Mouse (Mus musculus): ENCODE results near the gene Pdcd4.

DNA sequence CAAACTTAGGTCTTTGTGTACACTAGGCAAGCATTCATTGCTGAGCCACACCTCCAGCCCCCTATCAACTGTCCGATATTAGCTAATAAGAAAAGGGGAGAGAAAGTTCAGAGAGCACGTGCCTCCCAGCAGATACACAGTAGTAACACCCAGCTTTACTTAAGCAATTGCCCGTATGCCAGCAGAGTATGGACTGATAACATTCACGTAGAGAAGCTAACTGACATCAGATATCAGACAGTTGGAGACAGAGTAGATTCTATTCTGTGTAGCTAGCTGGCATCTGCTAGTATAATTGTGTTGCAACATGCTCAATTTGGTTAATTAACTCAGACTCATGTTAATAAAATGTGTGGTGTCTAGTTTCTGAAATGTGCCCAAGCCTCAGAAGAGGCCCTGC, 49.1 kb downstream of the Pdcd4 start:
- no peak for TF ChIP-seq CTCF (IDR thresholded peaks at IDR 0.05; ENCODE audit: control insufficient read depth, insufficient read depth, insufficient read length)
- TF ChIP-seq MAX (IDR thresholded peaks at IDR 0.05): no peak
- no peak for TF ChIP-seq MYOD1 (IDR thresholded peaks at IDR 0.05; ENCODE audit: control insufficient read depth, insufficient read length, low read depth)
